Mouse (Mus musculus): ENCODE results near the gene Zfp148.

- TF ChIP-seq CTCF (IDR thresholded peaks at IDR 0.05; ENCODE audit: control insufficient read depth, insufficient read depth, insufficient read length) (no peak), MAX (IDR thresholded peaks at IDR 0.05) (no peak)
These were observed 142.9 kb downstream of the Zfp148 start for GRCm38 (mm10) chr16:33523571-33523970.
